In the genomic region with DNA sequence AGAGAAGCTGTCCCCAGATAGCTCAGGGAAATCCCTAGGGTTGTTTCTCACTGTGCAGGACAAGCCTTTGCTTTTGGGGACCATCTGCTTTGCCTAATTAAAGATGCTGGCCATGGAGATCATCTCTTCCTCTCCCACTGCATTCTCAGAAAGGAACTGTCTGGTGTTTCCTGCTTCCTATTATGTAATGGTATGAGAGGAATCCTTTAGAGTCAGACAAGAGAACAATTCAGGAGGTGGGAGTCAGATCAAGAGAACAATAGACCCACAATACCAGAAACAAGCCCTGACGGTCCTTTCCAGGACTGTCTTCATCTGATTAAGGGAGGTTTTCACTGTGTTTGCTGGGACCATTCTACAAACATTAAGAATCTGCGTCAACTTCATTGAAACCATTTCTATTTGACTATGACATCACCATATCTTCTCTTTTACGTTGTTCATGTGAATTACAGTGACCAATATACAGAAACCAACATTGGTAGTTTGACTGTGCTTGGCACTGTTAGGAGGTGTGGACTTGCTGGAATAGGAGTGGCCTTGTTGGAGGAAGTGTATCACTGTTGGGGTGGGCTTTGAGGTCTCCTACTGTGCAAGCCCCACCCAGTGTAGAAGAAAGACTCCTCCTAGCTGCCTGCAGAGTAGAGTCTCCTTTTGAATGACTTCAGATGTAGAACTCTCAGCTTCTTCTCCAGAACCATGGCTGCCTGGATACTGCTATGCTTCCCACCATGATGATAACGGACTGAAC, we compare ENCODE assay signal across 27 mouse cellular contexts. TPM values are rescaled to one million over a fixed set of nuclear protein-coding genes. Genes with fewer than 3 reads are reported as not detected.
DNase-seq lines count a peak whose midpoint lies in the region; ATAC-seq and TF ChIP-seq lines count a peak whose summit lies in the region.
"Had no signal": no experiment of that assay in that cellular context is flagged by ENCODE, and none has a peak within 500 bp of the region (broad histone marks: within the 10 kb centered on the region; RNA-seq: fewer than 3 reads in every experiment).

No protein-coding gene starts in this region.

- no peak overlapping the region for H3K4me2 ChIP-seq in heart, embryonic 12.5 days
- H3K4me2 ChIP-seq in midbrain, embryonic 11.5 days, result no peak overlapping the region
- no peak overlapping the region for H3K4me2 ChIP-seq in midbrain, embryonic 13.5 days (replicated peaks)
- H3K4me2 ChIP-seq in hindbrain, embryonic 16.5 days (ENCODE audit: low read length), result no peak overlapping the region
- H3K4me2 ChIP-seq: embryonic facial prominence, embryonic 12.5 days; embryonic facial prominence, embryonic 15.5 days; hindbrain, embryonic 14.5 days had no signal

- in situ Hi-C loops in ES-E14 (cut with MboI; ENCODE audit: low sequenced_read_pairs in 2 of 2, unreplicated experiment in 2 of 2), result no loop called here

- H3K27ac ChIP-seq in heart, embryonic 12.5 days (ENCODE audit: poor library complexity, severe bottlenecking), result no peak overlapping the region
- H3K27ac ChIP-seq in midbrain, embryonic 11.5 days (ENCODE audit: low read depth, low read length), result no peak overlapping the region
- H3K27ac ChIP-seq in midbrain, embryonic 13.5 days, result no peak overlapping the region
- H3K27ac ChIP-seq in ES-E14 (ENCODE audit: insufficient read depth, low read depth, low read length, poor library complexity, severe bottlenecking), result peak overlapping the region; percentile 53; the same call in 1 of the 2 replicates
- H3K27ac ChIP-seq in hindbrain, embryonic 16.5 days (ENCODE audit: low read depth, low read length), result no peak overlapping the region
- H3K27ac ChIP-seq: embryonic facial prominence, embryonic 12.5 days; embryonic facial prominence, embryonic 15.5 days; heart, adult 2 months; heart, embryonic 10.5 days; hindbrain, embryonic 14.5 days had no signal

- 0 out of 2 replicates have a peak, but pooled peaks cover 2% of the 10 kb centered on the region for H3K36me3 ChIP-seq in heart, embryonic 12.5 days
- no peaks in the 10 kb centered on the region for H3K36me3 ChIP-seq in midbrain, embryonic 11.5 days (ENCODE audit: control insufficient read depth, insufficient read depth, low read length)
- no peaks in the 10 kb centered on the region for H3K36me3 ChIP-seq in midbrain, embryonic 13.5 days
- no peaks in the 10 kb centered on the region for H3K36me3 ChIP-seq in ES-E14 (ENCODE audit: control insufficient read depth, insufficient read depth, low read length, poor library complexity, severe bottlenecking)
- H3K36me3 ChIP-seq in hindbrain, embryonic 16.5 days (ENCODE audit: control insufficient read depth, insufficient read depth, low read length), result no peaks in the 10 kb centered on the region
- H3K36me3 ChIP-seq: embryonic facial prominence, embryonic 12.5 days; embryonic facial prominence, embryonic 15.5 days; G1E; heart, embryonic 10.5 days had no signal

- H3K4me1 ChIP-seq in heart, embryonic 12.5 days (replicated peaks), result no peaks in the 10 kb centered on the region
- H3K4me1 ChIP-seq in midbrain, embryonic 11.5 days (ENCODE audit: control insufficient read depth, insufficient read depth, low read length), result no peaks in the 10 kb centered on the region
- no peaks in the 10 kb centered on the region for H3K4me1 ChIP-seq in midbrain, embryonic 13.5 days (replicated peaks)
- no peaks in the 10 kb centered on the region for H3K4me1 ChIP-seq in ES-E14 (ENCODE audit: control insufficient read depth in 2 of 2, insufficient read depth in 2 of 2, low read length in 2 of 2, poor library complexity in 1 of 2)
- H3K4me1 ChIP-seq in hindbrain, embryonic 16.5 days (ENCODE audit: control insufficient read depth, insufficient read depth, low read depth, low read length), result no peaks in the 10 kb centered on the region
- H3K4me1 ChIP-seq: embryonic facial prominence, embryonic 12.5 days; embryonic facial prominence, embryonic 15.5 days; heart, embryonic 10.5 days had no signal

- no peak for ATAC-seq in heart, embryonic 12.5 days (ENCODE audit: insufficient number of reproducible peaks, low FRiP score)
- no peak for ATAC-seq in midbrain, embryonic 11.5 days (ENCODE audit: low FRiP score)
- no peak for ATAC-seq in midbrain, embryonic 13.5 days
- ATAC-seq in hindbrain, embryonic 16.5 days, result no peak
- ATAC-seq: CD4-positive, CD25-positive, alpha-beta regulatory T cell, adult 4 months; forebrain, embryonic 14.5 days; forebrain, postnatal 0 days; intestine, postnatal 0 days had no signal

- H3K9ac ChIP-seq in heart, embryonic 12.5 days, result no peak overlapping the region
- no peak overlapping the region for H3K9ac ChIP-seq in midbrain, embryonic 11.5 days (ENCODE audit: low read length)
- no peak overlapping the region for H3K9ac ChIP-seq in midbrain, embryonic 13.5 days (replicated peaks)
- no peak overlapping the region for H3K9ac ChIP-seq in ES-E14 (ENCODE audit: insufficient read depth, low read depth, low read length, poor library complexity, severe bottlenecking)
- no peak overlapping the region for H3K9ac ChIP-seq in hindbrain, embryonic 16.5 days (ENCODE audit: low read depth, low read length)
- H3K9ac ChIP-seq: embryonic facial prominence, embryonic 12.5 days; embryonic facial prominence, embryonic 15.5 days; forebrain, postnatal 0 days; hindbrain, embryonic 14.5 days had no signal

- H3K9me3 ChIP-seq in heart, embryonic 12.5 days (replicated peaks), result no peaks in the 10 kb centered on the region
- no peaks in the 10 kb centered on the region for H3K9me3 ChIP-seq in midbrain, embryonic 11.5 days (ENCODE audit: control insufficient read depth, low read length)
- H3K9me3 ChIP-seq in midbrain, embryonic 13.5 days, result no peaks in the 10 kb centered on the region
- H3K9me3 ChIP-seq in ES-E14 (ENCODE audit: control insufficient read depth, insufficient read depth, low read depth, low read length), result no peaks in the 10 kb centered on the region
- H3K9me3 ChIP-seq in hindbrain, embryonic 16.5 days (ENCODE audit: control insufficient read depth, low read length), result no peaks in the 10 kb centered on the region
- H3K9me3 ChIP-seq: embryonic facial prominence, embryonic 12.5 days; embryonic facial prominence, embryonic 15.5 days; G1E; heart, embryonic 10.5 days had no signal

- DNase-seq in heart, adult 11 months, result peak; percentile 22
- peak; percentile 10 for DNase-seq in midbrain, embryonic 11.5 days (ENCODE audit: low spot score, missing footprints)
- DNase-seq in ES-E14 (ENCODE audit: low read depth, low spot score), result peak; percentile 40
- peak; percentile 92 for DNase-seq in R1 (ENCODE audit: low read depth, low spot score)
- no peak for DNase-seq in retina, embryonic 14.5 days (ENCODE audit: low spot score)
- DNase-seq: adrenal gland, postnatal 10 days; cerebellum, adult 11 months; cerebellum, adult 2 months; cerebellum, adult 9-11 months; cerebellum, postnatal 25 days; forebrain, postnatal 0 days; gastrocnemius, postnatal 14 days; heart, adult 2 months; heart, postnatal 10 days; heart, postnatal 36 days had no signal

- WGBS in heart, embryonic 12.5 days, result 74% methylated on average over 4 of the region's 4 CpGs
- WGBS in midbrain, embryonic 11.5 days, result 62% methylated on average over 4 of the region's 4 CpGs
- 61% methylated on average over 4 of the region's 4 CpGs for WGBS in midbrain, embryonic 13.5 days
- WGBS in hindbrain, embryonic 16.5 days, result 61% methylated on average over 4 of the region's 4 CpGs

- no peaks in the 10 kb centered on the region for H3K27me3 ChIP-seq in heart, embryonic 12.5 days (replicated peaks)
- no peaks in the 10 kb centered on the region for H3K27me3 ChIP-seq in midbrain, embryonic 11.5 days (ENCODE audit: control insufficient read depth, insufficient read depth, low read length)
- no peaks in the 10 kb centered on the region for H3K27me3 ChIP-seq in midbrain, embryonic 13.5 days
- H3K27me3 ChIP-seq in hindbrain, embryonic 16.5 days (replicated peaks; ENCODE audit: control insufficient read depth, insufficient read depth, low read length), result no peaks in the 10 kb centered on the region
- H3K27me3 ChIP-seq: embryonic facial prominence, embryonic 12.5 days; embryonic facial prominence, embryonic 15.5 days had no signal

- H3K4me3 ChIP-seq in heart, embryonic 12.5 days, result no peak overlapping the region
- no peak overlapping the region for H3K4me3 ChIP-seq in midbrain, embryonic 11.5 days (ENCODE audit: low read depth, low read length)
- no peak overlapping the region for H3K4me3 ChIP-seq in midbrain, embryonic 13.5 days (replicated peaks)
- H3K4me3 ChIP-seq in ES-E14 (ENCODE audit: insufficient read depth in 1 of 2, low read depth in 1 of 2, low read length in 2 of 2, poor library complexity in 1 of 2, severe bottlenecking in 1 of 2), result no peak overlapping the region
- no peak overlapping the region for H3K4me3 ChIP-seq in hindbrain, embryonic 16.5 days (ENCODE audit: low read length)
- H3K4me3 ChIP-seq: embryonic facial prominence, embryonic 12.5 days; embryonic facial prominence, embryonic 15.5 days; heart, adult 2 months; heart, embryonic 10.5 days had no signal

TF ChIP-seq in ES-E14, 5 proteins besides CTCF, POLR2A, EP300 and RAD21:
- TF ChIP-seq CHD2 (IDR thresholded peaks at IDR 0.05; ENCODE audit: low read depth, low read length) (no peak), HCFC1 (IDR thresholded peaks at IDR 0.05; ENCODE audit: borderline replicate concordance, insufficient read depth, low read length) (no peak), ZNF384 (IDR thresholded peaks at IDR 0.05; ENCODE audit: low read depth, low read length) (no peak), ZC3H11A (IDR thresholded peaks at IDR 0.05; ENCODE audit: borderline replicate concordance, low read depth, low read length) (no peak), MAFK (IDR thresholded peaks at IDR 0.05; ENCODE audit: insufficient read depth, low read depth, low read length) (no peak)

RNA-seq across cellular contexts. Expression of a gene that starts 42.0 kb away (rescaled TPM):
- 3.9 and 5.0 TPM in 2 replicates for polyA plus RNA-seq in heart, embryonic 12.5 days (2016; fragmentation: Nextera tagmentation; extraction: Ambion mirVana)
- 0.04 TPM in 1 of 2 replicates, not detected in the other for polyA plus RNA-seq in midbrain, embryonic 11.5 days (2014; fragmentation: Nextera tagmentation; extraction: Ambion mirVana)
- polyA plus RNA-seq in midbrain, embryonic 13.5 days (2015; fragmentation: Nextera tagmentation; extraction: Ambion mirVana), result 0.08 and 0.09 TPM in 2 replicates
- 0.49 and 0.63 TPM in 2 replicates for total RNA-seq in ES-E14 (2012; rRNA removed)
- polyA plus RNA-seq in hindbrain, embryonic 16.5 days (2015; fragmentation: Nextera tagmentation; extraction: Ambion mirVana), result 0.21 and 0.25 TPM in 2 replicates
- total RNA-seq: common myeloid progenitor, adult 5-6 weeks had no signal
- polyA plus RNA-seq: G1E had no signal
